Mouse (Mus musculus) testis, adult 2 months (tissue): ENCODE data around the gene Fyn. TPM values are rescaled to one million over a fixed set of nuclear protein-coding genes. Genes with fewer than 3 reads are reported as not detected.

Experiments used
- H3K27ac ChIP-seq: fragments of 200-500 bp; 2 replicates; pipeline ENCODE4 v1.5.1; 2012; ENCODE audit warnings: low read depth, low read length; ENCODE audit not compliant: control insufficient read depth, insufficient read depth
- H3K27me3 ChIP-seq: fragments of 200-500 bp; 2 replicates; pipeline ENCODE4 v1.6.1; 2012; ENCODE audit warnings: mild to moderate bottlenecking, low read length, moderate library complexity; ENCODE audit not compliant: control insufficient read depth, insufficient read depth
- H3K36me3 ChIP-seq: fragments of 200-500 bp; 2 replicates; pipeline ENCODE4 v1.6.1; 2012; ENCODE audit warnings: mild to moderate bottlenecking, low read length; ENCODE audit not compliant: control insufficient read depth, insufficient read depth
- H3K4me1 ChIP-seq: fragments of 200-500 bp; 2 replicates; pipeline ENCODE4 v1.6.1; 2012; ENCODE audit warnings: low read length; ENCODE audit not compliant: control insufficient read depth, insufficient read depth
- H3K4me3 ChIP-seq: fragments of 200-500 bp; 2 replicates; pipeline ENCODE4 v1.5.1; 2012; ENCODE audit warnings: low read depth, mild to moderate bottlenecking, low read length, moderate library complexity, mixed read lengths; ENCODE audit not compliant: control insufficient read depth
- CTCF ChIP-seq: fragments of 200-500 bp; IDR thresholded peaks from 2 replicates; pipeline ENCODE4 v1.5.1; 2012; ENCODE audit warnings: low read depth, mild to moderate bottlenecking, inconsistent platforms, low read length, moderate library complexity; ENCODE audit not compliant: control insufficient read depth, insufficient read depth, insufficient replicate concordance
- POLR2A ChIP-seq: fragments of 200-500 bp; IDR thresholded peaks from 2 replicates; pipeline ENCODE4 v1.6.1; 2012; ENCODE audit warnings: low read depth, mild to moderate bottlenecking, inconsistent platforms, low read length, moderate library complexity; ENCODE audit not compliant: control insufficient read depth
- polyA plus RNA-seq: library from polyadenylated mRNA; depleted of rRNA; stranded (reverse); fragments of >200 nt; gene quantifications from 2 replicates; pipeline ENCODE4 v1.2.3, GENCODE M21; 2012

Gene Fyn
- polyA plus RNA-seq, 1 experiment = 18.8 TPM

- Histone ChIP-seq H3K4me1 (no peaks in the 10 kb centered on the region), H3K27ac (no peak overlapping the region; the same call in 1 of the 2 replicates), H3K36me3 (no peaks in the 10 kb centered on the region)
These were observed 163.5 kb downstream of the Fyn start for GRCm38 (mm10) chr10:39532008-39532740.

GRCm38 (mm10) chr10:39532823-39533222, 164.2 kb downstream of the Fyn start:
- no peak for TF ChIP-seq CTCF
- Histone ChIP-seq H3K36me3 (no peaks in the 10 kb centered on the region), H3K4me3 (no peak overlapping the region), H3K4me1 (no peaks in the 10 kb centered on the region), H3K27me3 (no peaks in the 10 kb centered on the region), H3K27ac (no peak overlapping the region)

More at GRCm38 (mm10) chr10:39532008-39532740, 163.5 kb downstream of the Fyn start:
- TF ChIP-seq CTCF (no peak), POLR2A (no peak)
- Histone ChIP-seq H3K27me3 (no peaks in the 10 kb centered on the region), H3K4me3 (no peak overlapping the region)

- Histone ChIP-seq H3K27ac (no peak overlapping the region), H3K4me3 (no peak overlapping the region), H3K27me3 (no peaks in the 10 kb centered on the region), H3K4me1 (no peaks in the 10 kb centered on the region), H3K36me3 (no peaks in the 10 kb centered on the region)
- TF ChIP-seq CTCF = no peak
- TF ChIP-seq POLR2A = no peak
These were observed 165.8 kb downstream of the Fyn start for GRCm38 (mm10) chr10:39534324-39535026.

GRCm38 (mm10) chr10:39535347-39535746, 166.7 kb downstream of the Fyn start:
- Histone ChIP-seq H3K36me3 (no peaks in the 10 kb centered on the region), H3K4me1 (no peaks in the 10 kb centered on the region), H3K4me3 (no peak overlapping the region), H3K27me3 (no peaks in the 10 kb centered on the region), H3K27ac (no peak overlapping the region)
- TF ChIP-seq CTCF (no peak), POLR2A (no peak)

- no peak for TF ChIP-seq CTCF
- TF ChIP-seq POLR2A = no peak
- Histone ChIP-seq H3K27ac (peak overlapping the region; percentile 36; the same call in 1 of the 2 replicates), H3K36me3 (no peaks in the 10 kb centered on the region), H3K4me3 (no peak overlapping the region), H3K4me1 (no peaks in the 10 kb centered on the region), H3K27me3 (no peaks in the 10 kb centered on the region)
These were observed 167.6 kb downstream of the Fyn start for GRCm38 (mm10) chr10:39536258-39536657.

- no peaks in the 10 kb centered on the region for H3K27me3 ChIP-seq
These were observed 171.5 kb downstream of the Fyn start for GRCm38 (mm10) chr10:39540012-39540647.

GRCm38 (mm10) chr10:39540995-39541394, 172.3 kb downstream of the Fyn start:
- H3K4me1 ChIP-seq = no peaks in the 10 kb centered on the region
- H3K36me3 ChIP-seq = no peaks in the 10 kb centered on the region
- peak overlapping the region; percentile 59; the same call in 1 of the 2 replicates for H3K27ac ChIP-seq
- no peak overlapping the region for H3K4me3 ChIP-seq
- no peaks in the 10 kb centered on the region for H3K27me3 ChIP-seq
- TF ChIP-seq CTCF = no peak
- TF ChIP-seq POLR2A = no peak

More at GRCm38 (mm10) chr10:39540012-39540647, 171.5 kb downstream of the Fyn start:
- Histone ChIP-seq H3K4me3 (no peak overlapping the region), H3K36me3 (no peaks in the 10 kb centered on the region), H3K4me1 (no peaks in the 10 kb centered on the region), H3K27ac (0 out of 2 replicates have a peak overlapping the region, but pooled peaks have one; percentile 2)
- no peak for TF ChIP-seq CTCF
- TF ChIP-seq POLR2A = no peak
